Comparison of ENCODE assay signal across 15 mouse cellular contexts in the genomic region with DNA sequence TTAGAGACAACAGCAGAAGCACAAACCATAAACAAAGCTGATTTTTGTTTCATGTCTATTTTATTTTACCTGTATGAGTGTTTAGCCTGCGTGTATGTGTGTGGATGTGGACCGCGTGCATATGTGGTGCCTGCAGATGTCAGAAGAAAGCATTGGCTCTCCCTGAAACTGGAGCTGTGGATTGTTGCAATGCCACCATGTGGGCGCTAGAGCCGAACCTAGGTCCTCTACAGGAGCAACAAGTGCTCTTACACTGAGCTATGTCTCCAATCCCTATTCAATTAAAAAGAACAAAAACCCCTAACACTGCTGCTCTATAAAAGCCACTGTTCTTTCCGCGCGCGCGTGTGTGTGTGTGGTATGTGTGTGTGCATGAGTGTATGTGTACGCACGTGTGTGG.
"Had no signal": no experiment of that assay in that cellular context is flagged by ENCODE, and none has a peak within 500 bp of the region (broad histone marks: within the 10 kb centered on the region; RNA-seq: fewer than 3 reads in every experiment).

No protein-coding gene starts in this region.

- H3K36me3 ChIP-seq: lung, embryonic 15.5 days; midbrain, embryonic 13.5 days; midbrain, embryonic 15.5 days; neural tube, embryonic 12.5 days had no signal

- H3K9ac ChIP-seq: liver, postnatal 0 days; lung, embryonic 15.5 days; midbrain, embryonic 13.5 days; midbrain, embryonic 15.5 days; neural tube, embryonic 12.5 days had no signal

- H3K4me1 ChIP-seq: lung, embryonic 15.5 days; midbrain, embryonic 13.5 days; midbrain, embryonic 15.5 days; neural tube, embryonic 12.5 days had no signal

- H3K27me3 ChIP-seq: lung, embryonic 15.5 days; megakaryocyte, embryonic 14.5 days; midbrain, embryonic 13.5 days; midbrain, embryonic 15.5 days; neural tube, embryonic 12.5 days had no signal

- DNase-seq: liver, postnatal 0 days; lung, adult 2 months; lung, postnatal 14 days; lung, postnatal 36 days; right cerebral cortex, postnatal 14 days; thymus, adult 2 months; thymus, postnatal 25 days had no signal

- H3K4me2 ChIP-seq: lung, embryonic 15.5 days; midbrain, embryonic 11.5 days; midbrain, embryonic 13.5 days; midbrain, embryonic 15.5 days; neural tube, embryonic 12.5 days had no signal

- H3K9me3 ChIP-seq: lung, embryonic 15.5 days; megakaryocyte, embryonic 14.5 days; midbrain, embryonic 13.5 days; midbrain, embryonic 15.5 days; neural tube, embryonic 12.5 days had no signal

- H3K27ac ChIP-seq: lung, embryonic 15.5 days; macrophage; midbrain, embryonic 13.5 days; midbrain, embryonic 15.5 days; neural tube, embryonic 12.5 days had no signal

- ATAC-seq: liver, postnatal 0 days; lung, postnatal 0 days; midbrain, embryonic 13.5 days; midbrain, embryonic 15.5 days had no signal

- H3K4me3 ChIP-seq: lung, embryonic 15.5 days; megakaryocyte, embryonic 14.5 days; midbrain, embryonic 13.5 days; midbrain, embryonic 15.5 days; neural tube, embryonic 12.5 days had no signal
